Mouse (Mus musculus): ENCODE results near the gene Hoxb6. TPM values are rescaled to one million over a fixed set of nuclear protein-coding genes. Genes with fewer than 3 reads are reported as not detected.

The Hoxb6 gene
- not detected in 3 replicates for total RNA-seq (2017)

- no peak for ATAC-seq (replicated peaks; ENCODE audit: insufficient number of reproducible peaks, low FRiP score, low TSS enrichment, poor library complexity, severe bottlenecking)
Measured at GRCm38 (mm10) chr11:96291681-96292564, at the start of gene Hoxb6. TSS of gene Hoxb6 (plus strand) at chr11:96292476.

GRCm38 (mm10) chr11:96250901-96251300, 41.4 kb upstream of the Hoxb6 start:
- ATAC-seq (replicated peaks; ENCODE audit: insufficient number of reproducible peaks, low FRiP score, low TSS enrichment, poor library complexity, severe bottlenecking), result no peak

- no peak for ATAC-seq (replicated peaks; ENCODE audit: insufficient number of reproducible peaks, low FRiP score, low TSS enrichment, poor library complexity, severe bottlenecking)
Measured at GRCm38 (mm10) chr11:96251480-96252031, 40.7 kb upstream of the Hoxb6 start.

GRCm38 (mm10) chr11:96252541-96253120, 39.6 kb upstream of the Hoxb6 start:
- no peak for ATAC-seq (replicated peaks; ENCODE audit: insufficient number of reproducible peaks, low FRiP score, low TSS enrichment, poor library complexity, severe bottlenecking)

- no peak for ATAC-seq (replicated peaks; ENCODE audit: insufficient number of reproducible peaks, low FRiP score, low TSS enrichment, poor library complexity, severe bottlenecking)
Measured at GRCm38 (mm10) chr11:96254221-96254620, 38.1 kb upstream of the Hoxb6 start.

GRCm38 (mm10) chr11:96255111-96255995, 36.9 kb upstream of the Hoxb6 start:
- ATAC-seq (replicated peaks; ENCODE audit: insufficient number of reproducible peaks, low FRiP score, low TSS enrichment, poor library complexity, severe bottlenecking), result no peak

- ATAC-seq (replicated peaks; ENCODE audit: insufficient number of reproducible peaks, low FRiP score, low TSS enrichment, poor library complexity, severe bottlenecking), result no peak
Measured at GRCm38 (mm10) chr11:96255996-96256445, 36.3 kb upstream of the Hoxb6 start.

GRCm38 (mm10) chr11:96257141-96257540, 35.1 kb upstream of the Hoxb6 start:
- ATAC-seq (replicated peaks; ENCODE audit: insufficient number of reproducible peaks, low FRiP score, low TSS enrichment, poor library complexity, severe bottlenecking), result no peak

- no peak for ATAC-seq (replicated peaks; ENCODE audit: insufficient number of reproducible peaks, low FRiP score, low TSS enrichment, poor library complexity, severe bottlenecking)
Measured at GRCm38 (mm10) chr11:96259038-96259437, 33.2 kb upstream of the Hoxb6 start.

GRCm38 (mm10) chr11:96259511-96259910, 32.8 kb upstream of the Hoxb6 start:
- no peak for ATAC-seq (replicated peaks; ENCODE audit: insufficient number of reproducible peaks, low FRiP score, low TSS enrichment, poor library complexity, severe bottlenecking)

GRCm38 (mm10) chr11:96260310-96260970, 31.8 kb upstream of the Hoxb6 start:
- ATAC-seq (replicated peaks; ENCODE audit: insufficient number of reproducible peaks, low FRiP score, low TSS enrichment, poor library complexity, severe bottlenecking), result no peak

GRCm38 (mm10) chr11:96261323-96261890, 30.9 kb upstream of the Hoxb6 start:
- no peak for ATAC-seq (replicated peaks; ENCODE audit: insufficient number of reproducible peaks, low FRiP score, low TSS enrichment, poor library complexity, severe bottlenecking)

GRCm38 (mm10) chr11:96262262-96262830, 29.9 kb upstream of the Hoxb6 start:
- ATAC-seq (replicated peaks; ENCODE audit: insufficient number of reproducible peaks, low FRiP score, low TSS enrichment, poor library complexity, severe bottlenecking), result no peak

GRCm38 (mm10) chr11:96263636-96264389, 28.5 kb upstream of the Hoxb6 start:
- ATAC-seq (replicated peaks; ENCODE audit: insufficient number of reproducible peaks, low FRiP score, low TSS enrichment, poor library complexity, severe bottlenecking), result no peak

GRCm38 (mm10) chr11:96264390-96265020, 27.8 kb upstream of the Hoxb6 start:
- no peak for ATAC-seq (replicated peaks; ENCODE audit: insufficient number of reproducible peaks, low FRiP score, low TSS enrichment, poor library complexity, severe bottlenecking)

- ATAC-seq (replicated peaks; ENCODE audit: insufficient number of reproducible peaks, low FRiP score, low TSS enrichment, poor library complexity, severe bottlenecking), result no peak
Measured at GRCm38 (mm10) chr11:96265954-96266353, 26.3 kb upstream of the Hoxb6 start.

All from monocyte, adult 5-6 weeks (primary cell).